Mouse (Mus musculus) embryonic fibroblast, embryonic 13.5 days (primary cell): Measurements from ENCODE around the gene Gnptg. TPM values are rescaled to one million over a fixed set of nuclear protein-coding genes. Genes with fewer than 3 reads are reported as not detected.
"Not testable (repeated sequence)": the region's sequence is repeated elsewhere in the genome, so short reads cannot be mapped to it uniquely, and the experiment has no call there.

Source experiments
- H3K27ac ChIP-seq: 2 replicates; pipeline ENCODE4 v1.5.1; 2012; ENCODE audit warnings: low read length, control low read depth, inconsistent platforms; ENCODE audit not compliant: insufficient read depth
- H3K4me1 ChIP-seq: 2 replicates; pipeline ENCODE4 v1.6.1; 2011; ENCODE audit warnings: low read length; ENCODE audit not compliant: control insufficient read depth, insufficient read depth
- H3K4me3 ChIP-seq: 2 replicates; pipeline ENCODE4 v1.5.1; 2011; ENCODE audit warnings: mild to moderate bottlenecking, control low read depth, low read length; ENCODE audit not compliant: insufficient read depth
- CTCF ChIP-seq: IDR thresholded peaks from 2 replicates; pipeline ENCODE4 v1.5.1; 2011; ENCODE audit warnings: mild to moderate bottlenecking, control low read depth, low read length, moderate library complexity, borderline replicate concordance; ENCODE audit not compliant: insufficient read depth
- POLR2A ChIP-seq: IDR thresholded peaks from 2 replicates; pipeline ENCODE4 v1.6.1; 2011; ENCODE audit warnings: low read depth, mild to moderate bottlenecking, control low read depth, low read length, moderate library complexity
- polyA plus RNA-seq: library from polyadenylated mRNA; stranded (reverse); fragments of >200 nt; gene quantifications from 2 replicates; pipeline ENCODE4 v1.2.4, GENCODE M21; 2011; ENCODE audit warnings: low read depth; ENCODE audit not compliant: missing spikeins, insufficient read length

Gnptg gene
- polyA plus RNA-seq, 1 experiment: 16.1 TPM

DNA sequence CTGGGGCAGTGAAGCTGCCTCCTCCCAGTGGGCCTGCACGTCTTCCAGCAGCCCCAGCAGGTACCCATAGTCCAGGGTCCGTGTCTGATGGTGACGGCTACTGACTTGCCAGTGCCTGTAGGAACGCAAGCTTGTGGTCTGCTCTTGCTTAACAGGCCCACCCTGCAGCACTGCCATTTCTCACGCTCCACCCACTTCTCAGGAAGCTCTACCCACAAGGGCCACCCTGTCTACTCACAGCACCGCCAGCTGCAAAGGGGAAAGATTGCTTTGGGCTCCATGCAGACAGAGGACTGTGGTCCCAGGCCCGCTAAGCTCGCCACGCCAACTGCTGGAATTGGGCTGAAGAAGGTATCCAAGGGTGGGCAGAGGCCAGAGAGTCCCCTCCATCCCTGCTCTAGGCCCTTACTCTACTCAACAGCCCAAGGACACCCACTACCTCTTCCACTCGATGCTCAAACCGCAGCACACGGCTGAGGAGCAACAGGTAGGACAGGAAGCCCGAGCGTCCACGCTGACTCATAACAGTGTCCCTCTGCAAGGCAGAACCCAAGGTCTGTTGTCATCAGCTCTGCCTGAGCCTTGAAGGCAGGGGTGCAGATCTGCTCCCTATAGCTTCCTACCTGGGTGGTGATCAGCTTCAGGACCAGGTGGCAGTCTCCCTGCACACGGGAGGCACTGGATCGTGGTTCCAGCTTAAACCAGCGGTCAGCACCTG, 8.3 kb upstream of the Gnptg start:
- H3K4me1 ChIP-seq: no peaks in the 10 kb centered on the region
- no peak overlapping the region for H3K4me3 ChIP-seq
- H3K27ac ChIP-seq: no peak overlapping the region
- TF ChIP-seq CTCF: no peak
- TF ChIP-seq POLR2A: no peak

DNA sequence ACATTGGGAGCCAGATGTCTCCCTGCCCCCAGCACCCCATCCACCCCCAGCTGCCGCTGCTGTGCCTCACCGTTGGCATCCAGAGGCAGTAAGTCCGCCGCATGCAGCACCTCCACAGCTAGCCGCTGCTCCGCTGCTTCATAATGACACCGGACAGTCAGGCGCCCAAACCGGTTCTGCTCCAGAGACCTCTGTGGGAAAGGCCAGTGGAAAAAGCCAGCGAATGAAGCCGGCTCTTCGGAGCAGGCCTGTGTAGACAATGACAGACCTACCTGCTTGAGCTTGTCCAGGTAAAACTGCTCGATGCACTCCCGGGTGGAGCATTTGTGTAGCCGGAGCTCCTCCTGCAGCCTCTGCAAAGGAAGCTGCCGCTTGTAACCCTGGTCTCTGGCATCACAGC, 4.3 kb upstream of the Gnptg start:
- Histone ChIP-seq H3K4me1 (no peaks in the 10 kb centered on the region), H3K27ac (no peak overlapping the region), H3K4me3 (no peak overlapping the region)
- TF ChIP-seq CTCF (no peak), POLR2A (no peak)

GRCm38 (mm10) chr17:25243131-25243780, 3.3 kb upstream of the Gnptg start:
- Histone ChIP-seq H3K27ac (no peak overlapping the region), H3K4me1 (no peaks in the 10 kb centered on the region), H3K4me3 (no peak overlapping the region)
- no peak for TF ChIP-seq POLR2A
- no peak for TF ChIP-seq CTCF

GRCm38 (mm10) chr17:25235635-25236034, 4.3 kb downstream of the Gnptg start:
- Histone ChIP-seq H3K4me3 (no peak overlapping the region), H3K4me1 (no peaks in the 10 kb centered on the region), H3K27ac (no peak overlapping the region)
- TF ChIP-seq POLR2A (no peak), CTCF (no peak)

- not testable (repeated sequence) for H3K4me1 ChIP-seq, H3K27ac ChIP-seq, H3K4me3 ChIP-seq
These were observed 8.3 kb downstream of the Gnptg start for GRCm38 (mm10) chr17:25231621-25232020.

- no peak for TF ChIP-seq POLR2A
- TF ChIP-seq CTCF: no peak
- Histone ChIP-seq H3K27ac (no peak overlapping the region), H3K4me1 (no peaks in the 10 kb centered on the region), H3K4me3 (no peak overlapping the region)
These were observed 9.2 kb downstream of the Gnptg start for GRCm38 (mm10) chr17:25230700-25231099.

DNA sequence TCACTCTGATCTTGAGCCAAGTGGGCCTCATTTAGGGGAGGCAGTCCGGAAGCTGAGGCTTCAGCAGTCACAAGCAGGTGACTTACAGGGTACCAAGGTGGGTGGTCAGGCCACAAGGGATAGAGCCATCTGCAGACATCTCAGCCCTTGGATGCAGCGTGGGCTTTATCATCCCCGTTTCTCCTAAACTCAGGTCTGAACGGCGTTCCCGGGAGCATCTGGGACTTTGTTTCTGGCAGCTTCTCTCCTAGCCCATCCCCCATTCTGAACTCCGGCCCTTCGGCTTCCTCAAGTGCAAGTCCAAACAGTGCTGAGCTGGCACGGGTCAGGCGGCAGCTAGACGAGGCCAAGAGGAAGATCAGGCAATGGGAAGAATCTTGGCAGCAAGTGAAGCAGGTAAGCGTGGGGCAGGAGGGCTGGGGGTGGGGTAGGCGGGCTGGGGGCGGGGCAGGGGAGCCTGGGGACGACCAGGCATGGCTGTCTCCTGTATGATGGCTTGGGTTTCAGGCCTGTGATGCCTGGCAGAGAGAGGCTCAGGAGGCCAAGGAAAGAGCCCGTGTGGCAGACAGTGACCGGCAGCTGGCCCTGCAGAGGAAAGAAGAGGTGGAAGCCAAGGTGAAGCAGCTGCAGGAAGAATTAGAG, 9.8 kb downstream of the Gnptg start:
- not testable (repeated sequence) for H3K4me1 ChIP-seq, H3K4me3 ChIP-seq, H3K27ac ChIP-seq

DNA sequence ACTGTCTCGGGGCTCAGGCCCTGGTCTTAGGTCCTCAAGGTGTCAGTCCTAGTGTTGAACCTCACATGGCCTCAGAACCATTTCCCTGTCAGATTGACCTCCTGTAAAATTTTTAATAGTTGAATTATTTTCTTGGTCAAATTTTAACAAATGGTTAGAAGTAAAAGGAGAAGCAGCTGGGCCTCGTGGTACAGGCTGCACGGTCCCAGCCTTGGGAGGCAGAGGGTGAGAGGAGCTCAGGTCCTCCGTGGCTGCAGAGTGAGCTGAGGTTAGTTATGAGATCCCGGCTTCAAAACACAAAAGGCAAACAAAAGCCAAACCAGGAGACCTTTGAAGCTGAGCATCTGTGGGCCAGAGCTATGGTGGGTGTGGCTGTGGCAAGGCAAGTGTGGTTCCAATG, 11.9 kb downstream of the Gnptg start:
- H3K27ac ChIP-seq: no peak overlapping the region
- H3K4me1 ChIP-seq: peaks cover 2% of the 10 kb centered on the region; the same call in 1 of the 2 replicates
- H3K4me3 ChIP-seq: no peak overlapping the region
- TF ChIP-seq POLR2A: no peak
- no peak for TF ChIP-seq CTCF

- Histone ChIP-seq H3K4me1 (peaks cover 16% of the 10 kb centered on the region), H3K27ac (no peak overlapping the region), H3K4me3 (no peak overlapping the region)
- TF ChIP-seq POLR2A: no peak
- TF ChIP-seq CTCF: no peak
These were observed 14.3 kb downstream of the Gnptg start for GRCm38 (mm10) chr17:25225659-25226058.

GRCm38 (mm10) chr17:25224586-25225222, 15.2 kb downstream of the Gnptg start:
- no peak overlapping the region for H3K4me3 ChIP-seq
- TF ChIP-seq CTCF: no peak
- no peak for TF ChIP-seq POLR2A
- H3K4me1 ChIP-seq: peaks cover 18% of the 10 kb centered on the region
- H3K27ac ChIP-seq: no peak overlapping the region
